Mouse (Mus musculus) forelimb bud, embryonic 11.5 days (tissue): ENCODE measurements around the gene St6gal1.
"Not testable (repeated sequence)": the region's sequence is repeated elsewhere in the genome, so short reads cannot be mapped to it uniquely, and the experiment has no call there.

Source experiments
- DNase-seq: peaks from one replicate; pipeline ENCODE4 v3.0.0-alpha.2; 2012; ENCODE audit warnings: low read depth, low spot score

Gene St6gal1

DNA sequence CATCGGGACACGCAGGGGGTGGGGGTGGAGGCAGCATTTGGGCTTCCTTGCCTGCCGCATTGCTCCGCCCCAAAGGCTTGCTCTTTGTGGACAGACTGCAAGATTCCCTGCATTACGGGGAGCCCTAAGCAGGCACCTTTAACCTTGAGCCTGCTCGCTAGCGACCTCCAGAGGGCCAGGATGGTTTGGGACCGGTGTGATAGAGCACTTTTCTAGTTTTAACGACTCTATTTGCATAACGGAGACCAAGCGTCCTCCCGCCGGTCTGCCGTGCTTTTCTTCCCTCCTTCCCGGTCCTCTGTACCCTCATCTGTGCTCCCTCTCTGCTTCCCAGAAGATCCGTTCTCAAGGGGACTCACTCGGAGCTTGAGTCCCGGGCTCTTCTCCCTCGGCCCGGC lies at the start of gene St6gal1:
Gene St6gal1 (plus strand): TSS at position 70 of the 398 bp plus-strand sequence.
- DNase-seq, result peak; percentile 87

DNA sequence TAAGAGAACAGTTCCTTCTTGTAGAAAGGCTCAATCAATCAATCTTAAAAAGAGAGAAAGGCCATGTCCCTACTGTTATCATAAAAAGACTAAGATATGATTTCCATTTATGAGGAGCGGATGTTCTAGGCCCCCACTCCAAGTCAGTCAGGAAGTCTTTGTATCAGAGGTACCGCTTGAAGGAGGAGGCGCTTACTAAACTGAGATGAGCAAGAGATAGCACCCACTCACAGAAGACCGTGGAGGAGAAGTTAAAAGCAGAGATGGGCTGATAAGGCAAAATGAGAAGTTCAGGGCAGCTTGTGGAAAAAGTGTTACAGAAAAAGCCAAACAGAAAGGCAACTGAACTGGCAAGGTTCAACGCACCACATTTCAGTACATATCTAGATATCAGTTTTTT lies 49.7 kb upstream of the St6gal1 start:
- no peak for DNase-seq

- DNase-seq, result no peak
These were observed 48.6 kb upstream of the St6gal1 start for GRCm38 (mm10) chr16:23175956-23176355.

DNA sequence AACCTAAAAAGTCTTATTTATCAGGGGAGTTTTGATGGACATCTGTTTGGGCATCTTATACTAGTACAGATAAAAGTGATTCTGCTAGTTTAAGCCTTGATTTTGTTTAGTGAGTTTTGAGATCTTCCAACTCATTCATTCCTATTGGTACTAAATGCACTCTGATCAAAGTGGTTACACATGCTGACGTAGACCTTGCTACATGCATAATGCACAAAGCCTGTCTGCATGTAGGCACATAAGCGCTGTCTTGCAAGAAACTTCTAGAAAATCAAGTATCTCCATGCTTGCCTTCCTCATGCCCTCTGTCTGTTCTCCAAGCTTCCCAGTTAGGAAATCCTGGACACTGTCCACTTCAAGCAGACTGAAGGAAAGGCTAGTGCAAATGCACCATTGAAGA lies 46.7 kb upstream of the St6gal1 start:
- DNase-seq, result no peak

DNA sequence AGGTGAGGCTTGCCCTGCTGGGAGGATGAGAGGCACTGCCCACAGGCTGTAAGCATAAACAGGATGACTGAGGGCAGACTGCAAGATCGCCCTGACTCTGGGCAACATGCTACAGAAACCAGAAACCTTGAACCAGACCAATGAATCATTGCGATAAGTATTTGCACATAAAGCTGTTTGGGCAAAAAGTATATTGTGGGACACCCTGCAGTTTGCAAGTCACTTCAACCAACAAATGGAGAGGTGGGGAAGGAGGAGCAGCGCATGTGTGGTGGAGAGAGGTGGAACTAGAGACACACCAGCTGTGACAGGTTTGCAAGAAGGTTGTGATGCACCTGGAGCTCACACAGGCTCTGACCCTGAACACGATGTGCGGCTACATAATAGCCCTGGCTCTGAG lies 45.7 kb upstream of the St6gal1 start:
- no peak for DNase-seq

GRCm38 (mm10) chr16:23179436-23179835 lies 45.1 kb upstream of the St6gal1 start:
- not testable (repeated sequence) for DNase-seq

GRCm38 (mm10) chr16:23181054-23181453 lies 43.5 kb upstream of the St6gal1 start:
- no peak for DNase-seq

DNA sequence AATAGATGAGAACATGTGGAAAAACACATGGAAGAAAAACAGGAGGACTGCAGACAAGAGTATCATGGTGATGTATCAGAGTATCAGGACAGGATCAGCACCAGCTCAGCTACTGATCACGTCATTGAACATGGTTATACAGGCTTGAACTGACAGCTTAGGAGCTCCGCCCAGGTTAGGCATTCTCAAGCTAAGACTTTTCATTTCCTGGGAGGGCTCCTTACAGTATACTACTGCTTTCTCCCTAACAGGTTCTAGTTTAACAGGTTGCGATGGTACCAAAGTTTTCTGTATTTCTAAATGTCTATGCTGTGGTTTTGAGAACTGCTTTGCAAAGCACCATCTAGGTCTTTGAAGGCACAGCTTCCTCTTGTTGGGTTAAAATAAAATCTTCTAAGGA lies 43.1 kb upstream of the St6gal1 start:
- no peak for DNase-seq

- DNase-seq, result no peak
These were observed 42.5 kb upstream of the St6gal1 start for GRCm38 (mm10) chr16:23181942-23182597.

DNA sequence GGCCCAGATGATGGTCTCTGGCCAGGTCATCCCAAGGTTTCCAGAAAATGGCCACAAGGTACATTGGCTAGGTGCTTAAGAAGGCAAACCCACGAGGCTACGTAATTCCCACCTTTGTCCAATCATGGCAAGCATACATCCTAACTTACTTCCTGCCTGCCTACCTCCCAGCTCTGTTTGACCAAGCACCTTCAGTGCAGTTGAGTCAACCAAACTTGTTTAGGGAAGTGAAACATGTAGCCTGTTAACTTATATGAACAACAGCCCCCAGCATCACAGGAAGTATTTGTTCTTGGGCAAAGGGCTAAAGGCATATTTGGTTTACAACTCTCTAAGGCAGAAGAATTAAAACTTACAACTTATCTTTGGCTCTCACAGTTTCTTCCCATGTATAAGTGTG lies 38.7 kb upstream of the St6gal1 start:
- DNase-seq, result no peak

- DNase-seq, result no peak
These were observed 38.1 kb upstream of the St6gal1 start for GRCm38 (mm10) chr16:23186418-23186817.

DNA sequence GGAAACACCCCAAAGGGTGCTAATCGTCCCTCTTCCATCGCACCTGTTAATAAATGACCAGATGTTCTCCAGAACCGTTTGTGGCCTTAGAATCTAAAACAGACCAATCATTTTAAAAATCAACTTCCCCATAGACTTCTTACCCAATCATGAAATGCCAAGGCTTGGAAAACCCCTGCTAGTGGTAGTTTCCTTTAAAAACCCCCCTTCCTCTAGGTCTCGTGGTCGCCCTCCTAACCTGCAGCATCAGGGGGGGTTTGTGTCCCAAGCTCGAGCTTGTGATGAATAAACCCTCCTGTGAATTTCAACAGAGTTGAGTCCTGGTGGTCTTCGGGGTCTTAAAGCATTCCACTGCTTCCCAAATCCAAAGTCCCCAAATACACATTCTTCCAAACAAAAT lies 36.6 kb upstream of the St6gal1 start:
- DNase-seq, result no peak

- no peak for DNase-seq
These were observed 34.9 kb upstream of the St6gal1 start for GRCm38 (mm10) chr16:23189612-23190011.

GRCm38 (mm10) chr16:23191560-23192242 lies 32.8 kb upstream of the St6gal1 start:
- no peak for DNase-seq

- DNase-seq, result no peak
These were observed 28.9 kb upstream of the St6gal1 start for GRCm38 (mm10) chr16:23195618-23196017.

DNA sequence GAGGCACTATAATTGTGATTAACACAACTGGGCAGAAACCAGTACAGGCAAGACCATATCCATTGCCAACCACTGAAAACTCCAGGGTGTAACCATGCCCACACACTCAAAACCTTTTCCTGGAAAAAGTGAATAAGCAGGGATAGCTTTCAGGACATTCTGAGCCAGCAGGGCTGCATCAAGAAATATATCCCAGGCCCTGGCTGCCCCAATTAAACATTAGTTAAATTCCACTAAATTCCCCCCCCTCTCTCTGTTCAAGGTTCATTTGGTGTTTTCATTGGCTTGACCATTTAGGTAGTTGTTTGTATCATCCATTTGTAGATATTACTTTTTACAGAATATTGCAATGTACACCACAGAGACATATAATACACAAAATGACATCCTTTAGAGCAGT lies 28.2 kb upstream of the St6gal1 start:
- no peak for DNase-seq

- no peak for DNase-seq
These were observed 27.7 kb upstream of the St6gal1 start for GRCm38 (mm10) chr16:23196791-23197190.

GRCm38 (mm10) chr16:23201498-23201897 lies 23.0 kb upstream of the St6gal1 start:
- DNase-seq, result no peak

- no peak for DNase-seq
These were observed 10.2 kb upstream of the St6gal1 start for GRCm38 (mm10) chr16:23214314-23214713.

DNA sequence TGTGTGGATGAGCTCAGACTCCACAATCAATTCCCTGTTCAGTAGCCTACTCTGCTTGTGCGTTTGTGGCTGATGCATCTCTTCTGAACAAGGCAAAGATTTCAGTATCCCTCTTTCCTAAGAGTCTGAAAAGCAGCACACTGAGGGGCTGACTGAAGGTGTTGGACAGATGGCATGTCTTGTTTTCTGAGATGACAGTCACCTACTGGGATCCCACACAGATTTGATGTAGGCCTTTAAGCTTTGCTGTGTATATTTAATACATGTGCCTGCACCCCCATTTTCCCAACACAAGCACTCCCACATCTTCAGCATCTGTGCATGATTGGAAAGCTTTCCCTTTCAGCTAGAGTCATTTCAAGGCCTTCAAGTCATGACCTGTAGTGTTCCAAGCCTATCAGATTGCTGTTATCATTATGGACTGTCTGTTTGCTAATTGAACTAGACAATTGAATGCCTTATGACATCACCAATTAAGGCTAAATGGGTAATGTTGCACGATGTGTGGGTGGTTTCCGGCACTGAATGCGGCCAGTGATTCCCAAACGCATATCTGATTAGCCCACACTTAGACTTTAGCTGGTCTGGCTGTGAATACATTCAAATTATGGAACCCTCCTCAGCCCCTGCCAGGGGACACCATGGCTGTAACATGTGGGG lies 9.2 kb upstream of the St6gal1 start:
- no peak for DNase-seq

DNA sequence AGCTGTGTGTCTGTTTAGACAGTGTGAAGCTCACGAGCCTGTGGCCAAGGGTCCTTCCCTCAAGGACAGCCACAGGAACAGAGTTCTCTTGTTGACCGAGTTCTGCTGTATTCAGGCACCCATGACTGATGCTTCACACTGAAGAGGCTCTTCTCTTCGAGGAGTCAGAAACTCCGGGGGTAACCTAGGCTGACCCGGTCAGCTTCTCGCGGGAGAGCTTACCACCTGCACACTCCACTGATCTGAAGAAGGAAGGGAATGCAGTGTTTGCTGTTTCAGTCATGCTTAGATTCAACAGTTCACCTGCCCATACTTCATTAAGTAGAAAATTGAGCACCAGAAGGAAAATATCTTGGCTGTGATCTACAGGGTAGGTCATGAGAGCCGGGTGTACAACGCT lies 8.2 kb upstream of the St6gal1 start:
- DNase-seq, result no peak

GRCm38 (mm10) chr16:23218313-23218712 lies 6.2 kb upstream of the St6gal1 start:
- no peak for DNase-seq
